Mouse (Mus musculus) embryonic fibroblast, embryonic 13.5 days (primary cell): ENCODE measurements at regions not wholly inside any gene's neighbourhood (a gene's known extent, or its start where the extent isn't known, plus 50 kb on each side); places are given as distances from the start of the nearest gene placed in this dataset.

Experiments used
- CTCF ChIP-seq: IDR thresholded peaks from 2 replicates; pipeline ENCODE4 v1.5.1; 2011; ENCODE audit warnings: mild to moderate bottlenecking, control low read depth, low read length, moderate library complexity, borderline replicate concordance; ENCODE audit not compliant: insufficient read depth
- POLR2A ChIP-seq: IDR thresholded peaks from 2 replicates; pipeline ENCODE4 v1.6.1; 2011; ENCODE audit warnings: low read depth, mild to moderate bottlenecking, control low read depth, low read length, moderate library complexity

GRCm38 (mm10) chr1:23231522-23231921 lies 129.5 kb upstream of the 4933415F23Rik start:
- TF ChIP-seq CTCF (no peak), POLR2A (no peak)
